Mouse (Mus musculus) T-cell, adult 2 months (primary cell): ENCODE results near the gene Adk.

ENCODE experiments used
- DNase-seq: peaks from one replicate; pipeline ENCODE4 v3.0.0; 2022; ENCODE audit warnings: low spot score

Gene Adk

GRCm38 (mm10) chr14:21275786-21276185 is 223.4 kb downstream of the Adk start:
- no peak for DNase-seq

GRCm38 (mm10) chr14:21278290-21278689 is 225.9 kb downstream of the Adk start:
- DNase-seq: no peak

GRCm38 (mm10) chr14:21278907-21279535 is 226.6 kb downstream of the Adk start:
- no peak for DNase-seq

GRCm38 (mm10) chr14:21280451-21280850 is 228.1 kb downstream of the Adk start:
- no peak for DNase-seq

GRCm38 (mm10) chr14:21281506-21281905 is 229.1 kb downstream of the Adk start:
- DNase-seq: no peak

- DNase-seq: no peak
Measured at GRCm38 (mm10) chr14:21284116-21284515, 231.7 kb downstream of the Adk start.

GRCm38 (mm10) chr14:21284847-21285246 is 232.5 kb downstream of the Adk start:
- no peak for DNase-seq

- DNase-seq: no peak
Measured at GRCm38 (mm10) chr14:21286274-21286673, 233.9 kb downstream of the Adk start.

GRCm38 (mm10) chr14:21287726-21288442 is 235.5 kb downstream of the Adk start:
- DNase-seq: no peak

GRCm38 (mm10) chr14:21299743-21300142 is 247.4 kb downstream of the Adk start:
- no peak for DNase-seq

- no peak for DNase-seq
Measured at GRCm38 (mm10) chr14:21304815-21305214, 252.4 kb downstream of the Adk start.

- no peak for DNase-seq
Measured at GRCm38 (mm10) chr14:21308349-21308936, 256.1 kb downstream of the Adk start.

- DNase-seq: no peak
Measured at GRCm38 (mm10) chr14:21310530-21310929, 258.2 kb downstream of the Adk start.

GRCm38 (mm10) chr14:21313561-21314342 is 261.4 kb downstream of the Adk start:
- no peak for DNase-seq

GRCm38 (mm10) chr14:21314466-21314865 is 262.1 kb downstream of the Adk start:
- DNase-seq: no peak

GRCm38 (mm10) chr14:21334826-21335225 is 282.5 kb downstream of the Adk start:
- DNase-seq: no peak

- DNase-seq: no peak
Measured at GRCm38 (mm10) chr14:21335691-21336314, 283.4 kb downstream of the Adk start.

- DNase-seq: no peak
Measured at GRCm38 (mm10) chr14:21337948-21338347, 285.6 kb downstream of the Adk start.

- DNase-seq: no peak
Measured at GRCm38 (mm10) chr14:21341195-21341594, 288.8 kb downstream of the Adk start.

- no peak for DNase-seq
Measured at GRCm38 (mm10) chr14:21342984-21343383, 290.6 kb downstream of the Adk start.

GRCm38 (mm10) chr14:21344896-21345295 is 292.5 kb downstream of the Adk start:
- no peak for DNase-seq

- no peak for DNase-seq
Measured at GRCm38 (mm10) chr14:21348611-21349260, 296.4 kb downstream of the Adk start.
